Mouse (Mus musculus) small intestine, adult 2 months (tissue): ENCODE measurements at regions not wholly inside any gene's neighbourhood (a gene's known extent, or its start where the extent isn't known, plus 50 kb on each side); places are given as distances from the start of the nearest gene placed in this dataset.

ENCODE experiments used
- CTCF ChIP-seq: fragments of 200-500 bp; IDR thresholded peaks from 2 replicates; pipeline ENCODE4 v1.5.1; 2012; ENCODE audit warnings: low read depth, mild to moderate bottlenecking, control low read depth, inconsistent platforms, low read length, moderate library complexity, mixed read lengths; ENCODE audit not compliant: insufficient replicate concordance, insufficient read length; ENCODE audit errors: extremely low read depth
- POLR2A ChIP-seq: fragments of 200-500 bp; IDR thresholded peaks from 2 replicates; pipeline ENCODE4 v1.6.1; 2012; ENCODE audit warnings: low read depth, mild to moderate bottlenecking, control low read depth, inconsistent platforms, low read length, moderate library complexity

- TF ChIP-seq CTCF = no peak
- TF ChIP-seq POLR2A = no peak
These were observed 162.2 kb downstream of the Sh3bp4 start for GRCm38 (mm10) chr1:89232391-89232790.
